Mouse (Mus musculus): ENCODE results near the gene Nps. TPM values are rescaled to one million over a fixed set of nuclear protein-coding genes. Genes with fewer than 3 reads are reported as not detected.

Gene Nps
- total RNA-seq, 2 experiments from 2014 or later, result not detected

DNA sequence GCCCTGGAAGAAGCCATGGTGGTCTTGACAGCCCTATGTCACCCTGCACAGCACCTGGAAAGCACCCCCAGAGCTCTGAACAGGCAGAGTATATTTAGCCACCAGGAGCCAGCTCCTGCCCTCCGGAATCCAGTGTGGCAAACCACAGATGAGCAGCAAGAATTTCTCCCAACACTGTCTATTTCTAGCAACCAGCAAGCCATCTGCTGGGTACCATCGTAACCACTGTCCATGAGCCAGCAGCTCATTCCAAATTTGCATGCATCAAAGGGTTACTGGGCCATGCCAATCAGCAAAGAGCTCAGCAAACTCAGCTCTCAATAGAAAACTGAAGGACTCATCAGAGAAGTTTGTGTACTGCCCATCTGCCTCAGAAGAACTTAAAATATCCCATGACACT is 46.0 kb downstream of the Nps start:
- intact Hi-C loops (cut with DNase I), result no loop called here
- peak; percentile 4 to 19 for DNase-seq (ENCODE audit: low spot score in 2 of 2)

Other genes starting within 250 kb of the Nps start
- not detected for gene Foxi2, start 151.6 kb downstream of the Nps start, total RNA-seq (2021)

Data from left cerebral cortex, postnatal 14 days (tissue).